Mouse (Mus musculus) neutrophil, adult 83 days (primary cell): ENCODE data around the gene Entr1. TPM values are rescaled to one million over a fixed set of nuclear protein-coding genes. Genes with fewer than 3 reads are reported as not detected.

Experiments
- total RNA-seq, 2 experiments: library from RNA; stranded (reverse); gene quantifications; one replicate each; pipeline ENCODE4 v1.2.4; 2023

Entr1 gene
- total RNA-seq, result 10 to 100 TPM; 91.3 to 98.5 TPM

DNA sequence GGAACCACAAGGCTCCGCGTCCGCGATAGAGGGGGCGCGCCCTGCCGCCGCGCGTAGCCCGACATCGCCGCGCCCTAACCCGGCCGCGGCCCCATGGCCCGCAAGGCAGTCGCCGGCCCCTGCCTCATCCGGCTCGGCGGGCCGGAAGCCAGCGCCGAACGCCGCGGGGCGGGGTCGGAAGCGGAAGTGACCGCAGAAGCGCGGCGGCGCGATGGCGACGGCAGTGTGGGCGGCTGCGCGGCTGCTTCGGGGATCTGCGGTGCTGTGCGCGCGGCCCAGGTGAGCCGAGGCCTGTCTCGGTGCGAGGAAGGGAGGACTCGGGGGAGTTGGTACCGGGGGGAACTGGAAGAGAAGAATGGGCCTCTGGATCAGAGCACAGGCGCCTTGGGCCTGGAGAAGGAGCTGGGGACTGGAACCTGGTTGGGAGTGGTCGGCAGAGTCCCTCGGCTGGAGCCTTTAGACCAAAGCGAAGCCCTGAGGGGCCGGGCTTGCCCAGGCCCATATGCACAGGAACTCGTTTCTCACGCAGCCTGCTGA, at the start of gene Entr1, which contains the start of gene Pmpca:
Gene Entr1 (minus strand): TSS at position 163 of the 537 bp plus-strand sequence.
Gene Pmpca (plus strand): TSS at position 186 of the 537 bp plus-strand sequence.

DNA sequence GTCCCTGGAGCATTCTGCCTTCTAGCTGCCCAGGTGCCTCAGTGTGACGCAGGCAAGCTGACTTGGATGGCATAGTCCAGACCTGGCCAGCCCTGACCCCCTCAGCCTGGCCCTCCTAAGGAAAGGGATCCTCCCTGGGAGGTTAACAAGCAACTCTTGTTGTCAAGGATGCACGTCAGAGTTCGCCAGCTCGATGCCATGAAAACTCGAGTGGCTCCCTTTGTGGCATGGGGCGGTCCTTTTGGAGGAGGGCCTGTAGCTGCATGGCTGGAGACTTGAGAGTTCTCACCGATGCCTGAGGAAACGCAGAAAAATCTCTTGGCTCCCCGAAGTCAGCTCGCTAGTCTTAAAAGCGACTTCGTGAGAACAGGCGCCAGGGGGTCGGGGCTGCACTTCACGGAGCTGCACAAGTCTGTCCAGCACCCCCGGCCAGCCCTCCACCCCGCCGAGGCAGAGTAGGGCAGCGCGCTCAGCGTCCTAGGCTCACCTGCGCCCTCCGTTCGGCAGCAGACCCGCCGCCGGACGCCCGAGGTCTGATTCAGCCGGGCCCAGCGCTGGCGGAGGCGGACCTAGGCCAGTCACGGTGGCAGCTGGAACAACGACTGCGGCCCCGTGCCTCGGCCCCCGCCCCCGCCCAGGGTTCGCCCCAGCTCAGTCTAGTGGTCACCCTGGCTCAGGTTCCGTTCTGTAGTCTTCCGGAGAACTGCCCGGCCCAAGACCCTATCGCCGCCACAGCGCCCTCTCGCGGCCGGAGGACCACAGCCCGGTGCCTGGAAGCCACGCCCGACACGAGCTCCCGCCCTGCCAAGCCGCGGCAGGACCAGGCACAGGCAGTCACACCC, 19.6 kb upstream of the Entr1 start, which contains the start of gene Inpp5e:
Gene Inpp5e (minus strand): TSS at position 689 of the 842 bp plus-strand sequence.

DNA sequence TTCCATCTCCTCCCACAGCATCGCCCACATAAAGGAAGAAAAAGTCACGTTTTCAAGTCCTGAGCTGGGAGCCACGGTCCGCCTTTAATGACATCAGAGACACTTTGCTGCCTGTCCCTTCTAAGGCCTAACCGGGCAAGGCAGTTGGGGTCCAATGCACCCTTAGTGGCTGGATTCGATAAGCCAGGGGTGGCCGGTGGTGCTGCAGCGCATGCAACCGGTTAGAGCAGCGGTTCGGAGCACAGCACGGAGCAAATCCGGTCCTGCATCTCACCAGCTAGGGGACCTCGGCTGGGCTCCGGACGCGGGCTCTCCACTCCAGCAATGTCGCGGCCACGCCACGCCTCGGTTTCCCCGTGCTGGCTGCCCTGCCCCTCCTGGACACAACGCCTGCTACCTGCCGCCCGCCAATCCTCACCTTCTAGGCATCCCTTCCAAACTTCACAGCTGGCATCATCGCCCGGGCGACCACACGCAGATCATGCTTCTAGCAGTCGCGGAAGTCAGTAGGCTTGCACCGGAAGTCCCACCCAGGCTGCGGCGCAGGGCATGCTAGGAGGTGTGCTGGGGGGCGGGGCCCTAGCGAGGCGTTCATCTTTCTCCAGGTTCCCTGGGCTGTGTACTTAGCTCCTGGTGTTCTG, 8.9 kb downstream of the Entr1 start, which contains the start of gene Snapc4:
Gene Snapc4 (minus strand): TSS at position 523 of the 641 bp plus-strand sequence.

GRCm38 (mm10) chr2:26360772-26361171, 28.3 kb downstream of the Entr1 start, which contains the start of gene Card9:
Gene Card9 (minus strand): TSS chr2:26360918.

DNA sequence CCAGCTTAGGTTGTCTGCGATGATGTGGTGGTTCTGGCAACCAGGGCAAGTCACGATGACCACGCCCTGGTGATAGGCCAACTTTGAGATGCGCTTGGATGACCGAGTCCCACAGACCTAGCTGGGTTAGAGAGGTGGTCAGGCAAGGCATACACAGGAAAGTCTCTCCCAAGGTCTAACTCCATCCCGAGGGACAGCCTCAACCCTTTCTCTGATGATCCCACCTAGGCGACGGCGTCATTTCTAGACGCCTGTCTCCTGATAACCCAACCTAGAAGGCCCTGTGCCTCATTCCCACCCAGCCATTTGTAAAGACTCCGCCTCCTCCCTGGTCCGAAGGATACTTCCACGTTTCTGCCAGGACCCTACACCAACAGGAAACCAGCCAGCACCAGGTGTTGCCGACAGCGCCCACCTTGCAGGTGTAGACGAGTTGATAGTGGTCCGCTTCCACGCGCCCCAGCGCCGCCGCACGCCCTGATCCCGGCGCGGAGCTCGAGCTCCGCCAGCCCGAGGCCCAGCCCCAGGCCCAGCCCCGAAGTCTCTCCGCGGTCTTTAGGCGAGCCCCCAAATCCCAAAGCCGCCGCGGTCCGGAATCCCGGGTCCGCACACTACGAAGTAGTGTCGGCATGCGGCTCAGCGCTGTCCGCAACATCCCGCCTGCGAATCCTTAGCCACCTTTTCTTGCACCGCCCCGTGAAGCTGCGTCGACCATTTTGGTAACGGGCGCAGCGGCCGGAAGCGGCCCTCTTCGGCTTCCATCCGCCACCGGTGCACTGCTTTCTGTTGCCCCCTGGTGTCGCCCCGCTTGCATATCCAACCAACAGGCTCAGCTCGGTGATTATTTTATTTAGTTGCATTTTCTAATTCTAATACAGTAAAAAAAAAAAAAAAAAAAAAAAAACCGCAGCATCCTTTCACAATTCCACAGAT, 37.5 kb downstream of the Entr1 start, which contains the start of gene Dnlz:
Gene Dnlz (minus strand): TSS at position 753 of the 933 bp plus-strand sequence.

Other genes with a start within 250 kb of the Entr1 start
- gene Lhx3, start 181.0 kb downstream of the Entr1 start, total RNA-seq, result not detected
- 1 to 10 TPM; 3.9 to 4.6 TPM for gene Qsox2, start 151.8 kb downstream of the Entr1 start, total RNA-seq
- gene Ccdc187, start 94.8 kb downstream of the Entr1 start, total RNA-seq, result not detected
- 1 to 10 TPM; 6.7 to 8.5 TPM for gene Gpsm1, start 73.8 kb downstream of the Entr1 start, total RNA-seq
- gene Dnlz, start 37.2 kb downstream of the Entr1 start, total RNA-seq, result 1 to 10 TPM; 4.7 to 5.2 TPM
- gene Card9, start 28.4 kb downstream of the Entr1 start, total RNA-seq, result 100 to 1,000 TPM; 168 to 182 TPM
- gene Snapc4, start 8.7 kb downstream of the Entr1 start, total RNA-seq, result 10 to 100 TPM; 17.4 to 20.4 TPM
- 10 to 100 TPM; 40.3 to 44.0 TPM for gene Pmpca, start within 50 bp of the Entr1 start, total RNA-seq
- gene Inpp5e, start 19.9 kb upstream of the Entr1 start, total RNA-seq, result 10 to 100 TPM; 14.1 to 15.8 TPM
- gene Sec16a, start 55.9 kb upstream of the Entr1 start, total RNA-seq, result 10 to 100 TPM; 43.7 to 52.4 TPM
- gene Notch1, start 127.3 kb upstream of the Entr1 start, total RNA-seq, result 100 to 1,000 TPM; 178 to 203 TPM
- 1 to 10 TPM; 3.1 to 5.4 TPM for gene Egfl7, start 190.7 kb upstream of the Entr1 start, total RNA-seq
- 1 to 10 TPM in 1 of 2 experiments, not detected in 1; 1.3 TPM for gene Gm20532, start 197.3 kb upstream of the Entr1 start, total RNA-seq
- 100 to 1,000 TPM; 115 to 116 TPM for gene Agpat2, start 215.1 kb upstream of the Entr1 start, total RNA-seq
- 1 to 10 TPM; 3.0 to 3.2 TPM for gene Fam69b, start 239.1 kb upstream of the Entr1 start, total RNA-seq